Mouse (Mus musculus) liver, embryonic 14.5 days (tissue): ENCODE measurements around the gene Gm17509.

Source experiments
- CTCF ChIP-seq: IDR thresholded peaks from 2 replicates; pipeline ENCODE4 v1.5.1; 2016; ENCODE audit warnings: antibody characterized with exemption, low read depth, control low read depth
- EP300 ChIP-seq: IDR thresholded peaks from 2 replicates; pipeline ENCODE4 v1.6.1; 2016; ENCODE audit warnings: antibody characterized with exemption, low read depth

GRCm38 (mm10) chr13:117220501-117221321 is at the start of gene Gm17509:
- TF ChIP-seq CTCF (no peak), EP300 (no peak)
